Mouse (Mus musculus) bone marrow, adult 2 months (tissue): ENCODE data around the gene Rab40c. TPM values are rescaled to one million over a fixed set of nuclear protein-coding genes. Genes with fewer than 3 reads are reported as not detected.
A peak's percentile ranks its signal among the peaks of the same experiment; 100 is the strongest.

ENCODE experiments used
- H3K27ac ChIP-seq: fragments of 200-500 bp; 2 replicates; pipeline ENCODE4 v1.5.1; 2012; ENCODE audit warnings: low read depth, mild to moderate bottlenecking, control low read depth, inconsistent platforms, low read length; ENCODE audit not compliant: control insufficient read depth, poor library complexity, insufficient read depth
- H3K4me1 ChIP-seq: fragments of 200-500 bp; 2 replicates; pipeline ENCODE4 v1.6.1; 2011; ENCODE audit warnings: low read length; ENCODE audit not compliant: control insufficient read depth, insufficient read depth
- H3K4me3 ChIP-seq: fragments of 200-500 bp; replicated peaks from 2 replicates; pipeline ENCODE3; 2011; ENCODE audit warnings: mild to moderate bottlenecking, low read depth, low read length, control low read depth; ENCODE audit not compliant: control insufficient read depth
- CTCF ChIP-seq: fragments of 200-500 bp; IDR thresholded peaks from 2 replicates; pipeline ENCODE4 v1.5.1; 2011; ENCODE audit warnings: low read length, control low read depth; ENCODE audit not compliant: control insufficient read depth, insufficient read depth
- POLR2A ChIP-seq: fragments of 200-500 bp; IDR thresholded peaks from 2 replicates; pipeline ENCODE4 v1.6.1; 2011; ENCODE audit warnings: low read depth, mild to moderate bottlenecking, control low read depth, low read length, borderline replicate concordance; ENCODE audit not compliant: control insufficient read depth
- WGBS: fragments of 180-500 bp; shearing (Covaris S2); methylation state at CpG from one replicate; pipeline ENCODE4 v1.1.7; 2018; 5-methylcytosine and 5-hydroxymethylcytosine counted together
- polyA plus RNA-seq: library from polyadenylated mRNA; stranded (reverse); fragments of >200 nt; gene quantifications from 2 replicates; pipeline ENCODE4 v1.2.4, GENCODE M21; 2011; ENCODE audit warnings: low replicate concordance; ENCODE audit not compliant: missing spikeins, insufficient read depth, insufficient read length

Rab40c gene
- polyA plus RNA-seq, 1 experiment = 6.9 TPM

DNA sequence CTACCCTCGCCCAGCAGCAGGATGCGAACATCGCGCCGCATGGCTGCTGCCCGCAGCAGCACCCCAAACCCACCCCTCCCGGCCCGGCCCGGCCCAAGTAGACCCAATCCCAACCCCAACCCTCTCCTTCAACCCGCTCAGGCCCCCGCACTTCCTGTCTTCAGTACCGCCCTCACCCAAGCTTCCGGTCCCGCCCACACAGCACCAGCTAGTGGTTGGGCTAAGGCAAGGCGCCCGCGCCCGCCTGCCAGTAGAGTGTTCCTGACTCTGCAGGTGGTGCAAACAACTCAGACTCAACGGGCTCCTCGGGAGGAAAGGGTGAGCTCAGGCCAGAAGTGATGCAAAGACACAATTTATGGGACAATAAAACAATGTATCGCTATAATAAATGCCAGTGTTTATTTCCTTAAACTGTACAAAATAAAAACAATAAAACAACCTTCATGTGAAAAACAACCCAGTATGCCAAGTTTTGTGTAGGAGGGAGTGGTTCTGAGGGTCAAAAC lies 75.1 kb downstream of the Rab40c start, which contains the start of gene Rhot2:
TSS of gene Rhot2 (minus strand) at position 456 of the 506 bp plus-strand sequence.
- under 1% methylated on average over 21 of the region's 21 CpGs for WGBS
- peak within 1 kb of the TSS; percentile 82 for H3K27ac ChIP-seq
- H3K4me1 ChIP-seq = peaks cover 7% of the 10 kb centered on the region
- peak within 1 kb of the TSS; percentile 78 for H3K4me3 ChIP-seq
- TF ChIP-seq POLR2A = peak; percentile 68; the same call in 1 of the 2 replicates
- TF ChIP-seq CTCF = peak; percentile 44; the same call in 1 of the 2 replicates

DNA sequence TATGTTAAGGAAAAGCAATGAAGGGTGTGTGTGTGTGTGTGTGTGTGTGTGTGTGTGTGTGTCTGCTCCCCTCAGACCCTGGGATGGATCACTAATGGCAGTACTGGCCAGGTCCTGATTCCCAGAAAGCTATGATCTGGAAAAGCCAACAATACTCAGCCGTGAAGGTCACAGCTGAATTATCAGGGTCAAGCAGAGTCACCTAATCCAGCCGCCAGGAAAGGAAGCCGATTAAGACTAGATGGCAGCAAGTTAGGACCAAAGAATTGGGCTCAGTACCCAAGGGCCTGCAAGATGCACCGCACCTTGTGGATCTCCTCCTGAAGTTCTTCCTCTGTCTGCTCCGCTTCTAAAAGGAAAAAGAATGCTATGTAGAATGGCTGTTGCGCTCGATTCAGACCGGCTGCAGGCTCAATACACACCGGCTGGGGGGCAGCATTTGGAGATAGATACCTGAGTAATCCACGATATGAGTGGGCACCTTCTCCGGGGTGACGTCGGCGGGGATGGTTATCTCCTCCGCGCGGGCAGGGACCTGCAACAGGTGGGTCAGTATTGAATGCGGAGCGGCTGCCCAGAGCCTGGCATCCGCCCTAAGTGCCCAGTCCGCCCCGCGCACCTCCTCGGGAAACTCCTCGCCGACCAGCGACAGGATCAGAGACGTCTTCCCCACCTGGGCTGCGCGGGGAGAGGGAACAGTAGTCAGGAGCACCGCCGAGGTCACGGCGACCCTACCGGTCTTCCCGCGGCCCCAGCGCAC lies 75.7 kb downstream of the Rab40c start:
- TF ChIP-seq CTCF = no peak
- TF ChIP-seq POLR2A = no peak
- Histone ChIP-seq H3K27ac (peak overlapping the region; percentile 82), H3K4me3 (peak overlapping the region; percentile 78), H3K4me1 (peaks cover 7% of the 10 kb centered on the region)
- WGBS = 3% methylated on average over 38 of the region's 38 CpGs

DNA sequence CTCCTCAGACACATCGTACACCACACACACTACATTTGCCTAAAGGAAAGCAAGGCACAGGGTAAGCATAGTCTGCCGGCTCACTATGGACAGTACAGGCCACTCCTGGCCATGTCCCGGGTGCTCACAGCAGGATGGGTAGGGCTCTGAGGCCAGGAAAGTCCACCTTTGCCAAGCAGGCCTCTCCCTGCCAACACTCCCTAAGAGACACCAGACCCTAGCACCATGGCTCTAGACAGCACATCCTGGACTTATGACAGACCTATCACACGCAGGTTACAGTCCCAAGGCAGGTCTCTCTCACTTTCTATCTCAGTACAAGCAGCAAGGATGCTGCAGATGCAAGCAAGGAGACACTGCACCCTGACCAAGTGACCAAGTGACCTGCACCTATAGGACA lies 76.4 kb downstream of the Rab40c start:
- TF ChIP-seq CTCF (no peak), POLR2A (no peak)
- H3K4me1 ChIP-seq = peaks cover 7% of the 10 kb centered on the region
- WGBS = 92% methylated on average over 4 of the region's 4 CpGs
- H3K4me3 ChIP-seq = peak overlapping the region; percentile 78
- H3K27ac ChIP-seq = no peak overlapping the region

DNA sequence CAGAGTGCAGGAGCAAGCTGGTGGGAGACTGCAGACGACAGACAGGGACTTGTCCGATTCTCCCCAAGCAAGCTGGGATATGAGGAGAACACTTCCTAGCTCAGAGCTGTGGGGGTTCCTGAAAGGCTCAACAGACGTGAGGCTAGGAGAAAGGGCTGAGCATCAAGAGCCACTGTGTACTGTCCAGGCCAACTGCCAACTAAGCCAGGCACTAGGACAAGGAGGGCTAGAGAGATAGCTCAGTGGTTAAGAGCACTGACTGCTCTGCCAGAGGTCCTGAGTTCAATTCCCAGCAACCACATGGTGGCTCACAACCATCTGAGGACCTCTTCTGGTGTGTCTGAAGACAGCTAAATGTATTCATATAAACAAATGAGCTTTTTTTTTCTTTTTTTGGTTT lies 77.0 kb downstream of the Rab40c start:
- no peak overlapping the region for H3K4me3 ChIP-seq
- TF ChIP-seq POLR2A (no peak), CTCF (no peak)
- peaks cover 7% of the 10 kb centered on the region for H3K4me1 ChIP-seq
- 83% methylated on average over 3 of the region's 3 CpGs for WGBS
- H3K27ac ChIP-seq = no peak overlapping the region

DNA sequence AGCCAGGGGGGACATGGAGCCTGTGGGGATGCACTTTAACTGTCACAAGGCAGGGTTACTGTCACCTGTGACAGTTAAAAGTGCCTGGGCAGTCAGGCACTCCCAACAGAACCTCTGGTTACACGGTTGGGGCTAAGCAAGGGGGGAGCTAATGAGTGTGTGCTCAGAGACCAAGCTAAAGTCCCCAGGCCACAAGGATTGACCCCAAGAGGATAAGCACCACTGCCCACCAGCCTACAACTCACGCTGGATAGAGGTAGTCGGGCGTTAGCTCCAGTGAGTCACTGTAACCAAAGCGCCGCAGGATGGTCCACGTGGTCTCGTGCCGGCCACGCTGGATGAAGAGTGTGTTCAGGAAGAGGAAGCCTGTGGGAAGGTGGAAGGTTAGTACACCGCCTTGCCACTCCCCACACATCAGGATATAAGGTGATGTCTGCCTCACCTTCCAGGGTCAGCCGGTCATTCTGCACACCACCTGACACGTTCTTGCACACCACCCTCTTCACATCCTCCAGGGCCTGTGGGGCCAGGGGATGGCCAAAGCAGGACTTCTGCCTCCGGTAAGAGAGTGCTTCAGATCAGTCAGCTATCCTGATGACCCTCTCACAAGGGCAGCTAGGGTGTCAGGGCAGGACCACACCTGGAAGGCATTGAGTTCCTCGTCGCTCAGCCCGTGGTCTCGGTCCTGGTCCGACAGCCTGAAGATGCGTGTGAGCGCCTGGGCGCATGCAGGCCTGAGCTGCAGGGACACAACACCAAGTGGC lies 78.2 kb downstream of the Rab40c start, which contains the start of gene Gm20683:
TSS of gene Gm20683 (minus strand) at position 647 of the 764 bp plus-strand sequence.
- no peak within 1 kb of the TSS for H3K4me3 ChIP-seq
- no peak within 1 kb of the TSS for H3K27ac ChIP-seq
- peaks cover 7% of the 10 kb centered on the region for H3K4me1 ChIP-seq
- TF ChIP-seq POLR2A = no peak
- no peak for TF ChIP-seq CTCF
- WGBS = 91% methylated on average over 22 of the region's 22 CpGs

DNA sequence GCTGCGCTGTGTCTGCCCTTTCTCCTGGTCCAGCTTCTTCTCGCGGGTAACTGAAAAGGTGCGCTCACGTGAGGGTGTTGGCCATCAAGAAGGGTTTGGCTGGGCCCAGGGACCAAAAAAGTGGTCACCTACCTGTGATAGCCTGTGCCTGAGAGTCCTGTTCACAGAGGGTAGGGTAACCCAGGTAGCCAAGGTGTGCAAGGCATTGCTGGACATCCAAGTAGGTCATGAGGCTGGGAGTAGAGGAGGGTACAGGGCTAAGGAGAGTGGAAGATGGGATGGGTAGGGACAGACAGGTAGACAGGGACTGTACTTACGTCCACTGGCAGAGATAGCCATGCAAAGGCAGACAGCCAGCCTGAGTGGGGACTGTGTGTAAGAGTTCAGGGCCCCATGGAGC lies 79.0 kb downstream of the Rab40c start:
- no peak overlapping the region for H3K4me3 ChIP-seq
- TF ChIP-seq POLR2A (no peak), CTCF (no peak)
- peaks cover 7% of the 10 kb centered on the region for H3K4me1 ChIP-seq
- WGBS = 94% methylated on average over 6 of the region's 6 CpGs
- H3K27ac ChIP-seq = no peak overlapping the region

DNA sequence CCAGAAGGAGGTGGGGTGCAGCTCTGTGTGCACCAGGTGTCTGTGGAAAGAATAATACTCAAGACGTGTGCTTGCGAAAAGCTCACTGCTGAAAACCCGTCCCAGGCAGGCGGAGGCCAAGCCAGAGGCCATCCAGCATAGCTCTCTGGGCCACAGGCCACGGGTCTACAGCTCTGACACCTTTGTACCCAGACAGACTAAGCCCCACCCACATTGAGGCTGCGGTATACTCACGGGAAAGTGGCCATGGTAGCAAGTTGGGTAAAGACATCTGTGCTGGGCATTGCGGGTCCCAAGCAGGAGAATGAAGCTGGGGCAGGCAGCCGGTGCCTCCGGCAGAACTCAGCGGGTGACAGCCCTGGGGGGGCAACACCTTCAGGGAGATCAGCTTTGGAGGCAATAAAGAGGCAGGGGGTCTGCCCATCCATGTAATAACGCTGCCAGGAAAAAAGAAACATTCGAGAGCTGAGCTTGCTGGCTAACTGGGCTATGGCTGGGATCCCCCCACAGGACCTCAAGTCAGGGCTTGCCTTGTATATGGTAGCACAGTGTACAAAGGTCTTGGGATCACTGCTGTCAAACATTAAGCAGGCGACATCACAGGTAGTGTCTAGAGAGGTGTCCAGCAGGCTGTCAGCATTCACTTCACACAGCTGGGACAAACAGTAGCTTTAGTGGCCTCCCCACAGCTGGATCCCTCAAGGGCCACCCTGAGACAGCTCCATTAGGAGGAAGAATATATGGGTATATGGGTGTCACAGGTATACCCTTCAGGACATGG lies 79.9 kb downstream of the Rab40c start:
- Histone ChIP-seq H3K27ac (no peak overlapping the region), H3K4me3 (no peak overlapping the region), H3K4me1 (peaks cover 5% of the 10 kb centered on the region)
- 88% methylated on average over 14 of the region's 14 CpGs for WGBS
- TF ChIP-seq CTCF (no peak), POLR2A (no peak)

DNA sequence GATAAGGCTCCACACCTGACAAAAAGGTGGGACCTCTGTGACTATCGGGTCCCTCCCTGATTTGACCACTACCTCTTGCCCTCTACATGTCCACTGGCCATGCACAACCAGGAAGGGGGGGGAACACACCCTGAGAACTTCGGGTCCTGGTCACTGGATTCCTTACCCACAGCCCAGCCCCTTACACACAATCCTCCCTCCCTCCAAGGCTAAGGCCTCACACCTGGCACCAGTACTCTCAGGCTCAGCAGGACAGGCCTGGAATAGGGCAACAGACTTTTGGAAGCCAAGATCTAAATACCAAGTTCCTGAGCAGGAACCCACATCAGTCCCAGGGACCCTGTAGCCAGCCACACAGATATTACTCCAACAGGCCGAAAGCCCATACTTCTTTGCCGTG lies 80.6 kb downstream of the Rab40c start:
- H3K4me1 ChIP-seq = peaks cover 5% of the 10 kb centered on the region
- TF ChIP-seq POLR2A (no peak), CTCF (no peak)
- no peak overlapping the region for H3K27ac ChIP-seq
- H3K4me3 ChIP-seq = no peak overlapping the region
- WGBS = 83% methylated on average over 4 of the region's 4 CpGs
